Mouse (Mus musculus) spleen, postnatal 4 days (tissue): ENCODE results near the gene Fkbp10.

ENCODE experiments used
- DNase-seq, 2 experiments: peaks; one replicate each; pipeline ENCODE4 v3.0.0; 2022; ENCODE audit warnings: low spot score in 2 of 2

The Fkbp10 gene

GRCm38 (mm10) chr11:100411736-100412135 lies 3.8 kb upstream of the Fkbp10 start:
- no peak for DNase-seq

DNA sequence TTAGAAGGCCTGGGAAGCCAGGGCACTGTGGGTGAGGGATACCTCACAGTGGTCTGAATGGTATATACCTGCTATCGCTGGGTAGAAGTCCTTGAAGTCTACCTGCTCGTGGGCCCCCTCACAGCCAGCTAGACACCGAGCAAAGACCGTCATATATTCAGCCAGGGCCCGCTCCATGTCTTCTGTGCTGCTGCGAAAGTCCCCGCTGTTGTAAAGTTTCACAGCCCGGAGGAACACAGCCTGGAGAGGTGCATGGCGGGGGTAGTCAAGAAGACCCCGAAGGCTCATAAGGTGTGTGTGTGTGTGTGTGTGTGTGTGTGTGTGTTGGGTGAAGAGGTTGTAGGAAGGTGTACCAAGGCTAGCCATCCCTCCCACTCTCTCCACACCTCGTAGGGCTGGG lies 2.0 kb upstream of the Fkbp10 start:
- no peak for DNase-seq

GRCm38 (mm10) chr11:100414021-100414913 lies 1.2 kb upstream of the Fkbp10 start, which contains the start of gene P3h4:
Gene P3h4 (minus strand): TSS chr11:100414836.
- DNase-seq = peak; percentile 50 to 75

DNA sequence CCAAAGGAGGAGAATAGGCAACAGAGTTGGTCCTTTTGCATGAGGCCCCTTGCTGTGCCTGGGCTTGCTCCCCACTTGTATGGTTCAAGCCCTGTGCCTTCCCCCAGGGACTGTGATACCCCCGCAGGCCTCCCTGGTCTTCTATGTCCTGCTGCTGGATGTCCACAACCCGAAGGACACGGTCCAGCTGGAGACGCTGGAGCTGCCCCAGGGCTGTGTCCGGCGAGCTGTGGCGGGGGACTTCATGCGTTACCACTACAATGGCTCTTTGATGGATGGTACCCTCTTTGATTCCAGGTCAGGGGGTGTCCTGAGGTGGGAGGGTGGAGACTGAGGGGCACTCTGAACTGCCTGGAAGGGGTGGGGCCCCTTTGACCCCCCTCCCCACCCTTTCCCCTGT lies 6.0 kb downstream of the Fkbp10 start:
- DNase-seq = no peak

DNA sequence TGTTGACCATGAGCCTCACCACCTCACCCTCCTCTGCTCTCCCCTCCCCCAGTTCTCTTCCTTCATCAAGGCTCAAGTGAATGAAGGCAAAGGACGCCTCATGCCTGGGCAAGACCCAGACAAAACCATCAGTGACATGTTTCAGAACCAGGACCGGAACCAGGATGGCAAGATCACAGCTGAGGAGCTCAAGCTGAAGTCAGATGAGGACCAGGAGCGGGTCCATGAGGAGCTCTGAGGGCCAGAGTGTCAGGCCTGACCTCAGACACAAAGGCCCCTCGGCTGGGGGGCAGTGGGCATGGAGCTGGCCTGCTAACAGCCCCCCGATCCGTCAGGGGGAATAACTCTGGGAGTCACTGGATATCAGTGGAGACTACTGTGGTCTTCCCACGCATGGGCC lies 8.3 kb downstream of the Fkbp10 start:
- no peak for DNase-seq

DNA sequence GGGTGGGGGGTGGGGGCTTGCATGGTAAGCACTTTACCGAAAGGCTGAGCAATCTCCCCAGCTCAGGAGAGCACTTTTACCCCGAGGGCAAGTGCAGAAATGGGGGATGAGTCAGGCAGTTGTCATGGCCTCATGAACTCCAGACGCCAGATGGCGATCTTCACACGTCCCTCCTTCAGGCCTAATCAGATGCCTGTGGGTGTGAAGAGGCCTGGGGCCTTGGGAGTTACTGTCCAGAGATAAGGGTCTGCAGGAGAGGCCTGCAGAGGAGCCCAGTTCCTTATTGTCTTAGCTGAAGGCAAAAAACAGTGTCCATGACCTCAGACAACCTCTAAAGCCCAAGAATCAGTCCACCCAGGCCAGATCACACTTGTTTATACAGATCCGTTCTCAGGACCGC lies 10.4 kb downstream of the Fkbp10 start:
- DNase-seq = peak; percentile 61 to 86

DNA sequence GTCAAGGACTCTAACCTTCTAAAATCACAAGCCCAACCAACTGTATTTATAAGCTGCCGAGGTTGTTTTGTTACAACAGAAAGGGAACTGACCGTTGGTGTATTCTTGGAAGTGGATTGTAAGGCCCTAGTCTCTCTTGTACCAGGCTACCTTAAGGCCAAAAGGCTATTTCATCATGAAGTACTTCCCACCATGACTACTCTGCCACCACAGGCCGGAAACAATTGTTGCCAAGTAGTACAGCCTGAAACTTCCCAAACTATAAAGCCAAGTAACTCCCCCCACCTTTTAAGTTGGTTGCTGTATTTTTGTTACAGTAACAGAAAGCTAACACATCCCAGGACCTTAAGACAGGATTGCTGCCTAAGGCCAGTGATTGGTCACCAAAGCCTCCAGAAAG lies 11.3 kb downstream of the Fkbp10 start:
- DNase-seq = no peak

GRCm38 (mm10) chr11:100428612-100429199 lies 13.2 kb downstream of the Fkbp10 start:
- DNase-seq = no peak

GRCm38 (mm10) chr11:100430052-100430451 lies 14.6 kb downstream of the Fkbp10 start:
- no peak for DNase-seq

DNA sequence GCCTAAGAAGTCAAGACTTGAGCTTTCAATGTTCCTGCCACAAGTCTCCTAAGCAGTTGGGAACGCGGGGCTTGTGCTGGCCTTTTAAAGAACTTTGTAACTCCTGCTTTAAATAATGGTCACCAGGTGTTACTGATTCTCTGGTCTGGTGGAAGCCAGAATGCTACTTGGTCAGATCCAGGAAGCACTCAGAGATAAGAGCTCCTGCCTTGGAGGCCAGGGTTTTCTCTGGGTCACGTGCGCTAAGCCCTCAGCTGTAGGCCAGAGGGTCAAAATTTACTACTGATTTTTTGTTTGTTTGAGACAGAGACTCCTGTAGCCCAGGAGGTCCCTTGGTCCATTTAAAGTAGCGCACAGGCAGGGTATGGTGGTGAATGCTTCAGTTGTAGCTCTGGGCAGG lies 16.5 kb downstream of the Fkbp10 start:
- DNase-seq = no peak

GRCm38 (mm10) chr11:100435678-100436246 lies 20.3 kb downstream of the Fkbp10 start:
- peak in 1 of 2 experiments; percentile 50 for DNase-seq

DNA sequence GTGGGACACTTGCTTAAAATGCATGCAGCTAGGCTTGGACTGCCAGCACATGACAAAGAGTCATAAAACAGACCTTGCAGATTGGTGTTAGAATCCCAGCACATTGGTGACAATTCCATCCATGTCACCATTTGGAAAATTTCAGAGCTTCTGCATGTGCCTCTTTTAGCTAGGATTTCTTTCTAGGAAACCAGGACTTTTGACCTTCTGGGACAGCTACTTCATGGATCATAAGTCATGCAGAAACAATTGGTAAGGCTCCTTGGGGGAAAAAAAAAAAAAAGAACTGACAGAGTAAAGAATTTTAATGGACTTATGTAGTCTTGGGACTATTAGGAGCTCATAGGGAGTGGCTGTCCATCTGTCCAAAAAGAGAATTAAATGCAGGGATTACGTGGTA lies 22.4 kb downstream of the Fkbp10 start:
- no peak for DNase-seq

DNA sequence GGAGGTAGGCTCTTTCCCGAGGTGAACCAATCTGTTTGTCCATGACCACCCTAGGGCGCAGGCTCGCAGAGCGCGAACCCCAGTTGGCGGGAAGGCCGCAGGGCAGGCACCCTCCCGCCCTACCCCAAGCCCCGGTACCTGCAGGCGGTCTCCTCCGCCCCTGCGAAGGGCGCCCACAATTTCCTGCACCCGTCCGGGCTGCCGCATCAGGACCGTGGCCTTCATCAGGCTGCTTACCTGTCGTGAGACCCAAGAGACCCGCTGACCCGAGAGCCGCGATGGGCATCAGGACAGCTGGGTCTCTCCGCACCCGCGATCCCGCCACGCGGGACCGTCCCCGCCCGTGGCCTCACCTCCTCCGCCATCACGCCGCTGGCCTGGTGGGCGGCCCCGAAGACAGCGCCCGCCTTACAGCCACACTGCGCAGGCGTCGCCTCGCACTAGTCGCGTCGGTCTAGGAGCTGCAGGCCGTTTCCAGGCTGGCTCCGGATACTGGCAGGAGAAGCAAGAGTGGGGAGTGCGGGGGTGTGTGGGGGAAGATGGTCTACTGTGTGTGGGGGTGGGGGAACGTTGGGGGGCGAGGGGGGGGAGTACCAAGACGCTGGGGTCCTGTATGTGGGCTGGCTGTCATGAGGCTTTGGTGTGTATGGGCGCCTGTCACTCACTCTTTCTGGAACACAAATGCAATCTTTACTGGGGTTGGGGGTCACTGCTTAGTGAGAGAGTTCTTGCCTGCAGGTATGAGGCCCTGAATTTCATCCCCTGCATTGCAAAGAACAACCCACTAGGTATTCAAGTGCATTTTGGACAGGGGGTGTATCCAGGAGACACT lies 25.4 kb downstream of the Fkbp10 start:
- DNase-seq = peak; percentile 79 to 89

- DNase-seq = no peak
Measured at GRCm38 (mm10) chr11:100441797-100442196, 26.3 kb downstream of the Fkbp10 start, which contains the start of the genes Nt5c3b and Klhl10. Gene Nt5c3b (minus strand): TSS chr11:100441808. Gene Klhl10 (plus strand): TSS chr11:100441917.

DNA sequence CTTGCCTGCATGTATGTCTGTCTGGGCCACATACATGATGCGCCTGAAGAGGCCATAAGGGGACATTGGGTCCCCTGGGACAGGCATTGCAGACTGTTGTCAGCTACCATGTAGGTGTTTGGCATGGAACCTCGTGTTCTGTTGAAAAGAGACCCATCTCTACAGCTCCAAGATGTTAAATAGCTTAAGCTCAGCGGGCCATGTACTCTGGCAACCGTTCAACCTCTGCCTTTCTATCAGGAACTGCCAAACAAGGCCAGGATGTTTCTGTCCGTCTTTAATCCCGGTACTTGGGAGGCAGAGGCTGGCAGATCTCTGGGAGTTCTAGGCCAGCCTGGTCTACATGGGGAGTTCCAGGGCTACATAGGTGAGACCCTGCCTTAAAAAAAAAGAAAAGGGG lies 27.1 kb downstream of the Fkbp10 start:
- no peak for DNase-seq

DNA sequence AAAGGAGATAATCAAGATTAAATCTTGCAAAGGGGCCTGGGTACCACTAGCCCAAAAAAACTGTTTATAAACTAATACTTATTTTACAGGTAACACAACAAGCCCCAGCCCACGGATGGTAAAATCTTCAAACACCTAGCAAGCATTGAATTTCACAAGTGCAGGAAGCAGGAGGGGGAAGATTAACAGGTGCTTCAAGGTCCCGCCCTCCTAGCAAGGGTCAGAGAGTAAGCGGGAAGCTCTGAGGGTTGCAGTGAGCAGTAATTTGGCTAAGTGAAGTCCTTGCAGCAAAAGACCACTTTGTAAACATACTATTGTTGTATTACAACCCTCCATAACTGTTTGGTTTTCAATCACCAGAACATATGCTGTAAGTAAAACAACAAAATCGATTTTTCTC lies 41.8 kb downstream of the Fkbp10 start:
- DNase-seq = no peak

DNA sequence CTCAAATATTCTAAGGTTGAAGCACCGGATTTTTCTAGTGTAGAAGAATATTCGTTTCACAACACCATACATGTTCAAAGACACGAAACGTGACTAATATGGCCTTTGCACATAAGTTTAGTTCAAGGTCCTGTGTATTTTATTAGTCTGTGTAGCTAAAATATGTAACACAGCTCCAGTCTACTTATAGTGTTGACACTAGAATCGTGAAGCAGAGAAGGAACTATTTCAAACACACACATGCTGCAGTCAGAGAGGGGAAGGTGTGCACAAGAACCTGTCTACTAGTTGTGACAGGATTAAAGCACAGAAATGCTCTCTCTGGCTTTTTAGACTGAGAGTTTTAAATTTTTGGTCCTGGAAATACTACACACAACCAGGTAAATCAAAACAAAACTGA lies 42.2 kb downstream of the Fkbp10 start:
- DNase-seq = no peak

DNA sequence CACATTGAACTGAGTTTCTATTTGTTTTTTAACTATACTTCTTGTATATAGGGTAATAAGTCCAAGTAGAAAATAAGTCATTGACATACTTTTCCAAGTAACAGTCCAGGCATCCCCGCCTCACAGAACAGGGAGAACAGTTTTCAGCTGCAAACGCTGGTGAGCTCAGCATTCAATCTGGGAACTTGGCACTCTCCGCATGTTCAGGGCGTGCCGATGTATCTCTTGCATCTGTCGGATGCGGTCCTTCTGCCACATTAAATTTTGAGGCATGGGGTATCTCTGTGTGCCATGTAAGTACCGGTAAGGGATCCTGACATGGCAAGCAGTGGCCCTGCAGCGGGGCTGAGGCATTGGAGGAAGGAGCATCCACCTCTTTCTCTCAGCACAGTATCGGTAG lies 47.2 kb downstream of the Fkbp10 start:
- no peak for DNase-seq

DNA sequence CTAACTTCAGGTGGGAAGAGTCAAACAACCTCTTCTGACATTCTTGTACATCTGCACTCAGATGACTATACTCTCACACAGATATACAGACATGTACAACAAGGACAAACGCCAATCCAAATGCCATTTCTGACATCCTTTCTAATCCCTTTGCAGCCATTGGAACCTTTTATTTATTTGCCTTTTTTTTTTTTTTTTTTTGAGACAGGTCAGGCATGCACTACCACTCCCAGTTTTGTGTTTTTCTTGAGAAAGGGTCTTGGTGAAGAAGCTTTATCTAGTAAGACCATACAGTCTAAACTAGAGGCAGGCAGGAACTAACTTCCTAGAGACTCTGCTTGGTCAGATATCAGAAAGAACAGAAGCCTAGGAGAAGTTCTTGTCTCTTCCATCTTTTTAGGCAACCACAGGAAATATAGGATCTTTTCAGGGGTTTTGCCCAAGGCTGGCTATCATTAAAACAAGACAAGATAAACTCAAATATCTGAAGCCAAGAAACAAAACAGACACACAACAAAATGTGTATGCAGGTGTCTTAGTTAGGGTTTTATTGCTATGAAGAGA lies 49.8 kb downstream of the Fkbp10 start:
- no peak for DNase-seq

- no peak for DNase-seq
Measured at GRCm38 (mm10) chr11:100465833-100466232, 50.3 kb downstream of the Fkbp10 start.

DNA sequence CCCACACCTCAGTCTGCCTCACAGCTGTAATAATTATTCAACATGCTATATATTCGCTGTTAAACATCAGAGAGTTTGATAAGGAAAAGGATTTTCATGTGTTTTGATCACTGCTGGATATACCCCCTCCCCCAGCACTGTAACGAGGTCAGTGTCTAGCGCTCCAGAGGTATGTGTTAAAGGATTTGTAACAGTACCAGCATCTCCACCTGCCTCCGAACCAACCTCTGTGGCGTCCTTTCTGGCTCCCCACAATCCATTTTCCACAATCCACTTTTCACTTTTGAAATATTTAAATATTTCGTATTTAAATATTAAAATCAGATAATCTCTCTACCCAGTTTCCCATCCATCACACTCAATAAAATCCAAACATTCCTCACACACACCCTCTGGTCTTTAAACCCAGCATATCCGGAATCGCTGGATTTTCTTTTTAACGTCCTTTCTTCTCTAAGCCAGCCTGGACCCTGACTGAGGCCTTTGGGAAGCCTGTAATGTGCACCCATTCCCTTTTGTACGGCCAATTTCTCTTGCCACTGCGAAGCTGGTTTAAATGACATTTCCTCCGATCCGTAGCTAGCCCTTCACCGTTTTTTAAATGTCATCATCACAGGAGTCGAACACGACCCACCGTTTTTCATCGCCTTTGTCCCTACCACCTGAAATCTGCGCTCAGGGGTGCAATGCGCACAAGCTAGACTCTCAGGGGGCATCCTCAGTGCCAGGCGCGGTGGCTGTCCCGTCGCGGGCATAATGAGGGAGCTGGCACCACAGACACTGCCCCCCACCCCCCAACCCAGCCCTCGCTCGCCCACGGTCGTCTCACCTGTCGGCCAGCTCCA lies 56.1 kb downstream of the Fkbp10 start:
- DNase-seq = no peak
